23 mouse cellular contexts compared by ENCODE assay signal in the genomic region with DNA sequence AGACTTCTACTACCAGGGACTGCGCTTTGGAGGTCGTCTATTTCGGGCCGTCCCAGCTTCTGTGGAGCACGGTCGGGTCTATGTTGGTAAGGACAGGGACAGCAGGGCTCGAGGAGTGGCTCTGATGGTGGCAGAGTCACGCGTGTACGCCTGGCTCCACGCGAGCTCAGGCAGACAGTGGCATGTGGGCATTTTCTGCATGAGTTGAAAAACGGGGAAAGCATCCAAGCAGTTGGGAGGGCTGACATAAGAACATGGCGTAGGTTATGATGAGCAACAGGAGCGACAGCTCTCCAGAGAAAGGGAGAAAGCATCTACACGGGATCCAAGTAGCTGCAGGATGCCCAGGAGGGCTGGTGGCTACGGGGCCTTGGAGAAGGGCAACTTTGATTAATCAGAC. TPM values are rescaled to one million over a fixed set of nuclear protein-coding genes. Genes with fewer than 3 reads are reported as not detected.
DNase-seq lines count a peak whose midpoint lies in the region; ATAC-seq and TF ChIP-seq lines count a peak whose summit lies in the region.
"Had no signal": no experiment of that assay in that cellular context is flagged by ENCODE, and none has a peak within 500 bp of the region (broad histone marks: within the 10 kb centered on the region; RNA-seq: fewer than 3 reads in every experiment).

No protein-coding gene starts in this region.

- H3K27me3 ChIP-seq in liver, embryonic 15.5 days = no peaks in the 10 kb centered on the region
- no peaks in the 10 kb centered on the region for H3K27me3 ChIP-seq in liver, embryonic 11.5 days (replicated peaks; ENCODE audit: control insufficient read depth, insufficient read depth, low read length)
- no peaks in the 10 kb centered on the region for H3K27me3 ChIP-seq in cerebellum, adult 2 months (ENCODE audit: control insufficient read depth, insufficient read depth, low read length)
- H3K27me3 ChIP-seq: CH12.LX; embryonic facial prominence, embryonic 13.5 days; hindbrain, embryonic 12.5 days; intestine, embryonic 15.5 days; limb, embryonic 12.5 days; midbrain, embryonic 15.5 days; neural tube, embryonic 13.5 days had no signal

- H3K9me3 ChIP-seq in liver, embryonic 15.5 days (replicated peaks) = no peaks in the 10 kb centered on the region
- no peaks in the 10 kb centered on the region for H3K9me3 ChIP-seq in liver, embryonic 11.5 days (ENCODE audit: control insufficient read depth, low read length)
- H3K9me3 ChIP-seq: embryonic facial prominence, embryonic 13.5 days; hindbrain, embryonic 12.5 days; intestine, embryonic 15.5 days; limb, embryonic 12.5 days; midbrain, embryonic 15.5 days; neural tube, embryonic 13.5 days had no signal

- no peak for ATAC-seq in liver, embryonic 15.5 days (ENCODE audit: insufficient read depth)
- no peak for ATAC-seq in liver, embryonic 11.5 days (replicated peaks; ENCODE audit: low FRiP score)
- ATAC-seq: forebrain, embryonic 16.5 days; intestine, embryonic 15.5 days; midbrain, embryonic 15.5 days had no signal

- H3K9ac ChIP-seq in liver, embryonic 15.5 days = no peak overlapping the region
- H3K9ac ChIP-seq in liver, embryonic 11.5 days (ENCODE audit: low read depth, low read length) = no peak overlapping the region
- H3K9ac ChIP-seq: embryonic facial prominence, embryonic 13.5 days; hindbrain, embryonic 12.5 days; intestine, embryonic 15.5 days; limb, embryonic 12.5 days; lung, embryonic 14.5 days; midbrain, embryonic 15.5 days; neural tube, embryonic 13.5 days had no signal

- peak overlapping the region; percentile 56; the same call in 1 of the 2 replicates for H3K4me2 ChIP-seq in liver, embryonic 15.5 days
- H3K4me2 ChIP-seq in liver, embryonic 11.5 days = no peak overlapping the region
- H3K4me2 ChIP-seq: embryonic facial prominence, embryonic 13.5 days; hindbrain, embryonic 12.5 days; intestine, embryonic 15.5 days; limb, embryonic 12.5 days; lung, embryonic 14.5 days; midbrain, embryonic 15.5 days; neural tube, embryonic 13.5 days had no signal

- TF ChIP-seq CTCF in cerebellum, adult 2 months (IDR thresholded peaks at IDR 0.05; ENCODE audit: borderline replicate concordance, insufficient read depth, low read depth, low read length) = no peak
- no peak for TF ChIP-seq CTCF in cortical plate, adult 2 months (IDR thresholded peaks at IDR 0.05; ENCODE audit: extremely low read depth, insufficient read depth, low read length)

- H3K36me3 ChIP-seq in liver, embryonic 15.5 days (replicated peaks) = peaks cover 33% of the 10 kb centered on the region
- peaks cover 33% of the 10 kb centered on the region for H3K36me3 ChIP-seq in liver, embryonic 11.5 days (ENCODE audit: control insufficient read depth, insufficient read depth, low read length)

- H3K4me3 ChIP-seq in liver, embryonic 15.5 days (replicated peaks) = no peak overlapping the region
- no peak overlapping the region for H3K4me3 ChIP-seq in liver, embryonic 11.5 days (ENCODE audit: low read depth, low read length)
- H3K4me3 ChIP-seq in cerebellum, adult 2 months (replicated peaks; ENCODE audit: insufficient read depth, low read depth, low read length) = no peak overlapping the region
- H3K4me3 ChIP-seq in cortical plate, adult 2 months (ENCODE audit: insufficient read depth, low read length) = no peak overlapping the region
- H3K4me3 ChIP-seq: embryonic facial prominence, embryonic 13.5 days; hindbrain, embryonic 12.5 days; intestine, embryonic 15.5 days; limb, embryonic 12.5 days; midbrain, embryonic 15.5 days; neural tube, embryonic 13.5 days had no signal

- peak; percentile 33 to 43 for DNase-seq in frontal cortex, postnatal 36 days (ENCODE audit: low spot score in 2 of 2)
- DNase-seq in frontal cortex, postnatal 25 days (ENCODE audit: low spot score in 2 of 2) = no peak
- no peak for DNase-seq in liver, embryonic 11.5 days (ENCODE audit: low spot score)
- DNase-seq in cerebellum, adult 2 months = peak; percentile 88 to 92
- DNase-seq in kidney, postnatal 36 days = no peak
- DNase-seq: adrenal gland, adult 2 months; gastrocnemius, postnatal 14 days; heart, postnatal 10 days; lung, embryonic 14.5 days; lung, postnatal 4 days; right cerebral cortex, postnatal 14 days had no signal

- TF ChIP-seq POLR2A in cerebellum, adult 2 months (IDR thresholded peaks at IDR 0.05; ENCODE audit: borderline replicate concordance, insufficient read depth, low read length) = no peak; the same call in 1 of the 2 replicates
- TF ChIP-seq POLR2A in cortical plate, adult 2 months (IDR thresholded peaks at IDR 0.05; ENCODE audit: extremely low read depth, insufficient read depth, low read length) = no peak; the same call in 1 of the 2 replicates

- 84% methylated on average over 17 of the region's 17 CpGs for WGBS in liver, embryonic 15.5 days (ENCODE audit: insufficient replicate concordance)
- 89% methylated on average over 17 of the region's 17 CpGs for WGBS in liver, embryonic 11.5 days
- WGBS in cerebellum, adult 2 months = 11% methylated on average over 17 of the region's 17 CpGs

- no peak overlapping the region for H3K27ac ChIP-seq in liver, embryonic 15.5 days (replicated peaks)
- no peak overlapping the region for H3K27ac ChIP-seq in liver, embryonic 11.5 days (ENCODE audit: low read depth, low read length)
- peak overlapping the region; percentile 88 for H3K27ac ChIP-seq in cerebellum, adult 2 months (ENCODE audit: insufficient read depth, low read length)
- peak overlapping the region; percentile 48; the same call in 1 of the 2 replicates for H3K27ac ChIP-seq in cortical plate, adult 2 months (ENCODE audit: insufficient read depth, low read length)
- H3K27ac ChIP-seq: embryonic facial prominence, embryonic 13.5 days; hindbrain, embryonic 12.5 days; intestine, embryonic 15.5 days; limb, embryonic 12.5 days; midbrain, embryonic 15.5 days; neural tube, embryonic 13.5 days had no signal

- peaks cover 69% of the 10 kb centered on the region for H3K4me1 ChIP-seq in liver, embryonic 15.5 days (replicated peaks)
- H3K4me1 ChIP-seq in liver, embryonic 11.5 days (replicated peaks; ENCODE audit: control insufficient read depth, insufficient read depth, low read length) = peaks cover 27% of the 10 kb centered on the region
- peaks cover 78% of the 10 kb centered on the region for H3K4me1 ChIP-seq in cerebellum, adult 2 months (ENCODE audit: control insufficient read depth, insufficient read depth, low read length)
- H3K4me1 ChIP-seq in cortical plate, adult 2 months (ENCODE audit: control insufficient read depth, insufficient read depth, low read length) = no peaks in the 10 kb centered on the region

RNA-seq across cellular contexts. Expression of gene Hsd3b7, which starts 1.9 kb away (rescaled TPM):
- 55.9 and 75.3 TPM in 2 replicates for polyA plus RNA-seq in liver, embryonic 15.5 days (2015; fragmentation: Nextera tagmentation; extraction: Ambion mirVana)
- polyA plus RNA-seq in liver, embryonic 11.5 days (2014; fragmentation: Nextera tagmentation; extraction: Ambion mirVana) = 31.4 and 32.4 TPM in 2 replicates
- 30.4 and 39.6 TPM in 2 replicates for polyA plus RNA-seq in cerebellum, adult 2 months (2012; rRNA removed)
- polyA plus RNA-seq in cortical plate, adult 2 months (2012; rRNA removed) = 14.2 and 14.5 TPM in 2 replicates

RNA-seq across cellular contexts. Expression of gene Gm49388, which starts 16.9 kb away (rescaled TPM):
- not detected in 2 replicates for polyA plus RNA-seq in liver, embryonic 15.5 days (2015; fragmentation: Nextera tagmentation; extraction: Ambion mirVana)
- not detected in 2 replicates for polyA plus RNA-seq in liver, embryonic 11.5 days (2014; fragmentation: Nextera tagmentation; extraction: Ambion mirVana)
- 0.46 and 0.47 TPM in 2 replicates for polyA plus RNA-seq in cerebellum, adult 2 months (2012; rRNA removed)
- polyA plus RNA-seq in cortical plate, adult 2 months (2012; rRNA removed) = not detected in 2 replicates
- polyA plus RNA-seq: adrenal gland, adult 2 months; embryonic facial prominence, embryonic 13.5 days; forebrain, embryonic 16.5 days; hindbrain, embryonic 12.5 days; intestine, embryonic 15.5 days; kidney, embryonic 14.5 days; limb, embryonic 12.5 days; midbrain, embryonic 15.5 days; neural tube, embryonic 13.5 days; stomach, embryonic 16.5 days had no signal

RNA-seq across cellular contexts. Expression of gene Stx4a, which starts 21.8 kb away (rescaled TPM):
- 14.6 and 14.9 TPM in 2 replicates for polyA plus RNA-seq in liver, embryonic 15.5 days (2015; fragmentation: Nextera tagmentation; extraction: Ambion mirVana)
- 16.1 and 19.4 TPM in 2 replicates for polyA plus RNA-seq in liver, embryonic 11.5 days (2014; fragmentation: Nextera tagmentation; extraction: Ambion mirVana)
- 127 and 153 TPM in 2 replicates for polyA plus RNA-seq in cerebellum, adult 2 months (2012; rRNA removed)
- polyA plus RNA-seq in cortical plate, adult 2 months (2012; rRNA removed) = 118 and 122 TPM in 2 replicates

RNA-seq across cellular contexts. Expression of gene Stx1b, which starts 22.0 kb away (rescaled TPM):
- 0.43 and 0.44 TPM in 2 replicates for polyA plus RNA-seq in liver, embryonic 15.5 days (2015; fragmentation: Nextera tagmentation; extraction: Ambion mirVana)
- 1.5 and 1.9 TPM in 2 replicates for polyA plus RNA-seq in liver, embryonic 11.5 days (2014; fragmentation: Nextera tagmentation; extraction: Ambion mirVana)
- 452 and 453 TPM in 2 replicates for polyA plus RNA-seq in cerebellum, adult 2 months (2012; rRNA removed)
- 381 and 383 TPM in 2 replicates for polyA plus RNA-seq in cortical plate, adult 2 months (2012; rRNA removed)

RNA-seq across cellular contexts. Expression of gene Setd1a, which starts 25.8 kb away (rescaled TPM):
- polyA plus RNA-seq in liver, embryonic 15.5 days (2015; fragmentation: Nextera tagmentation; extraction: Ambion mirVana) = 9.2 and 9.3 TPM in 2 replicates
- polyA plus RNA-seq in liver, embryonic 11.5 days (2014; fragmentation: Nextera tagmentation; extraction: Ambion mirVana) = 24.2 and 26.0 TPM in 2 replicates
- polyA plus RNA-seq in cerebellum, adult 2 months (2012; rRNA removed) = 23.1 and 25.5 TPM in 2 replicates
- 15.7 and 16.4 TPM in 2 replicates for polyA plus RNA-seq in cortical plate, adult 2 months (2012; rRNA removed)

Comparison
In these comparisons a context has a peak if more than half of its experiments do, and no peak if none do; other contexts are left out.
1. DNase-seq: peak in frontal cortex, postnatal 36 days (2 of 2) and cerebellum, adult 2 months (2 of 2); none in frontal cortex, postnatal 25 days (0 of 2), liver, embryonic 11.5 days (single experiment) and kidney, postnatal 36 days (0 of 2).
2. H3K27ac ChIP-seq: peak in cerebellum, adult 2 months (single experiment) and cortical plate, adult 2 months (single experiment); none in liver, embryonic 15.5 days (single experiment) and liver, embryonic 11.5 days (single experiment).